Mouse (Mus musculus) limb, embryonic 14.5 days (tissue): ENCODE measurements around the gene Agbl1. TPM values are rescaled to one million over a fixed set of nuclear protein-coding genes. Genes with fewer than 3 reads are reported as not detected.

Experiments
- ATAC-seq: fragments of 200-750 bp; cut with Nextera tagmentation; 2 replicates; pipeline ENCODE4 v1.8.0; 2017; ENCODE audit warnings: low read depth, moderate number of reproducible peaks, moderate TSS enrichment; ENCODE audit not compliant: low FRiP score
- DNase-seq: peaks from one replicate; pipeline ENCODE4 v3.0.0-alpha.2; 2015; ENCODE audit warnings: low spot score
- H3K27ac ChIP-seq: fragments of 300-500 bp; sonication (generic); replicated peaks from 2 replicates; pipeline ENCODE4 v1.5.1; 2014; ENCODE audit warnings: low read depth, mild to moderate bottlenecking, low read length, moderate library complexity, mixed read lengths
- H3K27me3 ChIP-seq: fragments of 300-500 bp; sonication (generic); 2 replicates; pipeline ENCODE4 v1.6.1; 2014; ENCODE audit warnings: low read length, mixed read lengths; ENCODE audit not compliant: control insufficient read depth, insufficient read depth
- H3K36me3 ChIP-seq: fragments of 300-500 bp; sonication (generic); 2 replicates; pipeline ENCODE4 v1.6.1; 2014; ENCODE audit warnings: mild to moderate bottlenecking, low read length, moderate library complexity, mixed read lengths; ENCODE audit not compliant: control insufficient read depth, insufficient read depth
- H3K4me1 ChIP-seq: fragments of 300-500 bp; sonication (generic); 2 replicates; pipeline ENCODE4 v1.6.1; 2014; ENCODE audit warnings: antibody characterized with exemption, low read length, mixed read lengths; ENCODE audit not compliant: control insufficient read depth, insufficient read depth
- H3K4me2 ChIP-seq: fragments of 300-500 bp; sonication (generic); replicated peaks from 2 replicates; pipeline ENCODE4 v1.6.1; 2014; ENCODE audit warnings: low read depth, mild to moderate bottlenecking, low read length, moderate library complexity; ENCODE audit not compliant: severe bottlenecking
- H3K4me3 ChIP-seq: fragments of 300-500 bp; sonication (generic); replicated peaks from 2 replicates; pipeline ENCODE4 v1.5.1; 2014; ENCODE audit warnings: low read length
- H3K9ac ChIP-seq: fragments of 300-500 bp; sonication (generic); 2 replicates; pipeline ENCODE4 v1.6.1; 2014; ENCODE audit warnings: mild to moderate bottlenecking, low read depth, low read length, moderate library complexity; ENCODE audit not compliant: severe bottlenecking
- H3K9me3 ChIP-seq: fragments of 300-500 bp; sonication (generic); 2 replicates; pipeline ENCODE4 v1.6.1; 2016; ENCODE audit warnings: low read length; ENCODE audit not compliant: control insufficient read depth
- POLR2A ChIP-seq: fragments of 200-500 bp; IDR thresholded peaks from 2 replicates; pipeline ENCODE4 v1.8.0; 2012; ENCODE audit warnings: inconsistent platforms, mild to moderate bottlenecking, moderate library complexity, borderline replicate concordance; ENCODE audit not compliant: insufficient read depth, insufficient read length; ENCODE audit errors: extremely low read depth
- WGBS: fragments of 180-500 bp; shearing (Covaris S2); extraction: QIAGEN DNeasy Blood & Tissue Kit; methylation state at CpG from one replicate; pipeline ENCODE4 v1.1.7; 2014; 5-methylcytosine and 5-hydroxymethylcytosine counted together
- polyA plus RNA-seq, 2 experiments: library from polyadenylated mRNA; depleted of rRNA in 1 of 2; stranded (reverse) in 1 of 2; unstranded in 1 of 2; fragments of >200 nt; fragmentation: Nextera tagmentation in 1 of 2; extraction: Ambion mirVana in 1 of 2; gene quantifications; 2 replicates each; pipeline versions ENCODE4 v1.2.1 to v1.2.3; 2012 to 2014

Agbl1 gene
- polyA plus RNA-seq, 2 experiments, result 0.14 to 0.15 TPM

- no peaks in the 10 kb centered on the region for H3K4me1 ChIP-seq
- no peaks in the 10 kb centered on the region for H3K9me3 ChIP-seq
- H3K4me2 ChIP-seq, result no peak overlapping the region
- H3K36me3 ChIP-seq, result no peaks in the 10 kb centered on the region
- no peak for ATAC-seq
- TF ChIP-seq POLR2A, result no peak
- H3K27ac ChIP-seq, result no peak overlapping the region
- no peak for DNase-seq
- H3K27me3 ChIP-seq, result no peaks in the 10 kb centered on the region
- H3K4me3 ChIP-seq, result no peak overlapping the region
- no peak overlapping the region for H3K9ac ChIP-seq
- WGBS, result 55% methylated on average over 5 of the region's 5 CpGs
These were observed 232.8 kb downstream of the Agbl1 start for GRCm38 (mm10) chr7:76462361-76463001.

GRCm38 (mm10) chr7:76466427-76466826 lies 236.7 kb downstream of the Agbl1 start:
- no peaks in the 10 kb centered on the region for H3K27me3 ChIP-seq
- H3K36me3 ChIP-seq, result no peaks in the 10 kb centered on the region
- H3K4me3 ChIP-seq, result no peak overlapping the region
- TF ChIP-seq POLR2A, result no peak
- H3K9ac ChIP-seq, result no peak overlapping the region
- H3K4me1 ChIP-seq, result no peaks in the 10 kb centered on the region
- no peak overlapping the region for H3K4me2 ChIP-seq
- no peak overlapping the region for H3K27ac ChIP-seq
- WGBS, result 75% methylated on average over 2 of the region's 2 CpGs
- no peaks in the 10 kb centered on the region for H3K9me3 ChIP-seq
- ATAC-seq (no peak), DNase-seq (no peak)

GRCm38 (mm10) chr7:76474233-76474632 lies 244.5 kb downstream of the Agbl1 start:
- no peak overlapping the region for H3K27ac ChIP-seq
- no peak overlapping the region for H3K4me3 ChIP-seq
- WGBS, result 24% methylated on average over 6 of the region's 6 CpGs
- H3K4me2 ChIP-seq, result no peak overlapping the region
- ATAC-seq, result no peak
- H3K9ac ChIP-seq, result no peak overlapping the region
- no peaks in the 10 kb centered on the region for H3K4me1 ChIP-seq
- TF ChIP-seq POLR2A, result no peak
- H3K36me3 ChIP-seq, result no peaks in the 10 kb centered on the region
- H3K9me3 ChIP-seq, result no peaks in the 10 kb centered on the region
- DNase-seq, result no peak
- H3K27me3 ChIP-seq, result no peaks in the 10 kb centered on the region

GRCm38 (mm10) chr7:76485546-76485945 lies 255.9 kb downstream of the Agbl1 start:
- no peak overlapping the region for H3K9ac ChIP-seq
- no peaks in the 10 kb centered on the region for H3K4me1 ChIP-seq
- DNase-seq (no peak), ATAC-seq (no peak)
- H3K36me3 ChIP-seq, result no peaks in the 10 kb centered on the region
- no peak overlapping the region for H3K4me3 ChIP-seq
- no peaks in the 10 kb centered on the region for H3K27me3 ChIP-seq
- no peak overlapping the region for H3K4me2 ChIP-seq
- 72% methylated on average over 2 of the region's 2 CpGs for WGBS
- H3K9me3 ChIP-seq, result no peaks in the 10 kb centered on the region
- no peak overlapping the region for H3K27ac ChIP-seq
- no peak for TF ChIP-seq POLR2A

- ATAC-seq (no peak), DNase-seq (no peak)
- H3K4me2 ChIP-seq, result no peak overlapping the region
- H3K36me3 ChIP-seq, result no peaks in the 10 kb centered on the region
- H3K27me3 ChIP-seq, result no peaks in the 10 kb centered on the region
- H3K4me1 ChIP-seq, result no peaks in the 10 kb centered on the region
- no peak overlapping the region for H3K4me3 ChIP-seq
- no peak overlapping the region for H3K27ac ChIP-seq
- TF ChIP-seq POLR2A, result no peak
- WGBS, result 79% methylated on average over 5 of the region's 5 CpGs
- no peaks in the 10 kb centered on the region for H3K9me3 ChIP-seq
- H3K9ac ChIP-seq, result no peak overlapping the region
These were observed 257.8 kb downstream of the Agbl1 start for GRCm38 (mm10) chr7:76487519-76487918.
